Mouse (Mus musculus) thymus, postnatal 14 days (tissue): ENCODE data around the gene Rbm5.

Experiments
- DNase-seq: peaks from one replicate; pipeline ENCODE4 v3.0.0; 2021

Gene Rbm5

GRCm38 (mm10) chr9:107770374-107771290 is at the start of gene Rbm5:
Gene Rbm5 (minus strand): TSS chr9:107770996.
- DNase-seq: peak; percentile 95

- DNase-seq: no peak
Measured at GRCm38 (mm10) chr9:107812132-107812531, 41.3 kb upstream of the Rbm5 start.

- DNase-seq: no peak
Measured at GRCm38 (mm10) chr9:107810985-107811384, 40.2 kb upstream of the Rbm5 start.

GRCm38 (mm10) chr9:107791714-107792113 is 20.9 kb upstream of the Rbm5 start:
- DNase-seq: no peak

GRCm38 (mm10) chr9:107782536-107783203 is 11.9 kb upstream of the Rbm5 start:
- no peak for DNase-seq

GRCm38 (mm10) chr9:107776809-107777208 is 6.0 kb upstream of the Rbm5 start:
- no peak for DNase-seq

GRCm38 (mm10) chr9:107774411-107774810 is 3.6 kb upstream of the Rbm5 start:
- no peak for DNase-seq

- no peak for DNase-seq
Measured at GRCm38 (mm10) chr9:107771782-107772181, 986 bp upstream of the Rbm5 start.

GRCm38 (mm10) chr9:107770037-107770373 is 791 bp downstream of the Rbm5 start:
- no peak for DNase-seq

GRCm38 (mm10) chr9:107769445-107770000 is 1.3 kb downstream of the Rbm5 start:
- no peak for DNase-seq

- DNase-seq: no peak
Measured at GRCm38 (mm10) chr9:107768851-107769250, 1.9 kb downstream of the Rbm5 start.

- no peak for DNase-seq
Measured at GRCm38 (mm10) chr9:107759593-107759992, 11.2 kb downstream of the Rbm5 start.

GRCm38 (mm10) chr9:107750378-107750777 is 20.4 kb downstream of the Rbm5 start:
- DNase-seq: no peak

- DNase-seq: no peak
Measured at GRCm38 (mm10) chr9:107748063-107748462, 22.7 kb downstream of the Rbm5 start.

GRCm38 (mm10) chr9:107747310-107747709 is 23.5 kb downstream of the Rbm5 start:
- no peak for DNase-seq

GRCm38 (mm10) chr9:107746679-107747078 is 24.1 kb downstream of the Rbm5 start:
- DNase-seq: no peak

- DNase-seq: no peak
Measured at GRCm38 (mm10) chr9:107744061-107744460, 26.7 kb downstream of the Rbm5 start.

- peak; percentile 49 for DNase-seq
Measured at GRCm38 (mm10) chr9:107738841-107739202, 32.0 kb downstream of the Rbm5 start.

- DNase-seq: peak; percentile 91
Measured at GRCm38 (mm10) chr9:107738020-107738840, 32.6 kb downstream of the Rbm5 start.

- DNase-seq: peak; percentile 74
Measured at GRCm38 (mm10) chr9:107736185-107736485, 34.7 kb downstream of the Rbm5 start.

- DNase-seq: peak; percentile 71
Measured at GRCm38 (mm10) chr9:107735356-107736184, 35.2 kb downstream of the Rbm5 start.

- DNase-seq: no peak
Measured at GRCm38 (mm10) chr9:107734567-107734971, 36.2 kb downstream of the Rbm5 start.
